Mouse (Mus musculus) lung, postnatal 0 days (tissue): ENCODE data around the gene Farsb.

ENCODE experiments used
- CTCF ChIP-seq: IDR thresholded peaks from 2 replicates; pipeline ENCODE4 v1.5.1; 2016; ENCODE audit warnings: antibody characterized with exemption, mild to moderate bottlenecking
- EP300 ChIP-seq: IDR thresholded peaks from 2 replicates; pipeline ENCODE4 v1.6.1; 2016; ENCODE audit warnings: antibody characterized with exemption, mild to moderate bottlenecking, control low read depth

- TF ChIP-seq CTCF (no peak), EP300 (no peak)
These were observed 51.5 kb downstream of the Farsb start for GRCm38 (mm10) chr1:78437150-78437549.
